Mouse (Mus musculus): Measurements from ENCODE around the gene Cdyl. TPM values are rescaled to one million over a fixed set of nuclear protein-coding genes. Genes with fewer than 3 reads are reported as not detected.
"Not testable (repeated sequence)": the region's sequence is repeated elsewhere in the genome, so short reads cannot be mapped to it uniquely, and the experiment has no call there.

Gene Cdyl
- polyA plus RNA-seq, 1 experiment from 2014 or later: 14.9 TPM

DNA sequence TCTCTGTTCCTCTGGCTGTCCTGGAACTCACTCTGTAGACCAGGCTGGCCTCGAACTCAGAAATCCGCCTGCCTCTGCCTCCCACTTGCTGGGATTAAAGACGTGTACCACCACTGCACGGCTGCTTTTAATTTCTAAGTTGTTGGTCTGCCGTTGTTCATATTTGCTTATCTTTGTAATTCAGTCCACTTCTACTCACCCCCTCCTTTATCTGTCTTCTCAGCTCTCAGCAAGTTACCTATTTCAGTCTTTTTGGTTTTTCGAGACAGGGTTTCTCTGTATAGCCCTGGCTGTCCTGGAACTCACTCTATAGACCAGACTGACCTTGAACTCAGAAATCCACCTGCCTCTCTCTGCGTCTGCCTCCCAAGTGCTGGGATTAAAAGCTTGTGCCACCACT is 176.9 kb downstream of the Cdyl start:
- whole genome bisulfite sequencing: 92% methylated on average over 7 of the region's 7 CpGs
- not testable (repeated sequence) for H3K9ac ChIP-seq (ENCODE audit: low read length); H3K36me3 ChIP-seq (ENCODE audit: control insufficient read depth, insufficient read depth, low read length); DNase-seq (ENCODE audit: low spot score); ATAC-seq (replicated peaks; ENCODE audit: low FRiP score, low TSS enrichment, low read depth); H3K4me2 ChIP-seq (ENCODE audit: low read length); H3K27ac ChIP-seq (ENCODE audit: low read depth); H3K9me3 ChIP-seq (ENCODE audit: control insufficient read depth, low read length); H3K4me3 ChIP-seq (ENCODE audit: low read depth, low read length); H3K27me3 ChIP-seq (replicated peaks; ENCODE audit: control insufficient read depth, insufficient read depth, low read length)
- H3K4me1 ChIP-seq (replicated peaks; ENCODE audit: control insufficient read depth, insufficient read depth, low read length): peaks cover 13% of the 10 kb centered on the region; the same call in 1 of the 2 replicates

DNA sequence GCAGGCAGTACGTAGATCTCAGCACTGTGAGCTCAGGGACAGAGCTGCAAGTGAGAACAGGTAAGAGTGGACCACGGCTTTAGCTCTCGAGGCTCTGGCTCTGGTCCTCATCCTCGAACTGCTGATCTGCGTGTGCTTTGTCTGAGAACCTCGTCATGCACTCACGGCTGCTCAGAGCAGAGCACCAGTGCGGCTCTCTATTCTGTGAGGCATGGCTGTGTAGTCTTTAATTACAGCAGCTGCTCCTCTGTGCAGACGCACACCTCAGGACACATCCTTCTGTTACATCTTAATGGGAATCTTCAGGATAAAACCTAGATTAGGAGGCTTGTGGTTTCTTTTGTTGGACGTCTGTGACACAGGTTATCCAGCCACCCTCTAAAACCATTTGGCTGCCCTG is 180.5 kb downstream of the Cdyl start:
- H3K9me3 ChIP-seq (ENCODE audit: control insufficient read depth, low read length): no peaks in the 10 kb centered on the region
- no peaks in the 10 kb centered on the region for H3K27me3 ChIP-seq (replicated peaks; ENCODE audit: control insufficient read depth, insufficient read depth, low read length)
- 85% methylated on average over 10 of the region's 10 CpGs for WGBS
- no peak overlapping the region for H3K4me3 ChIP-seq (ENCODE audit: low read depth, low read length)
- no peaks in the 10 kb centered on the region for H3K36me3 ChIP-seq (ENCODE audit: control insufficient read depth, insufficient read depth, low read length)
- H3K4me2 ChIP-seq (ENCODE audit: low read length): no peak overlapping the region
- H3K27ac ChIP-seq (ENCODE audit: low read depth): no peak overlapping the region
- H3K9ac ChIP-seq (ENCODE audit: low read length): no peak overlapping the region
- DNase-seq (ENCODE audit: low spot score) (no peak), ATAC-seq (replicated peaks; ENCODE audit: low FRiP score, low TSS enrichment, low read depth) (no peak)
- H3K4me1 ChIP-seq (replicated peaks; ENCODE audit: control insufficient read depth, insufficient read depth, low read length): no peaks in the 10 kb centered on the region; the same call in 1 of the 2 replicates

DNA sequence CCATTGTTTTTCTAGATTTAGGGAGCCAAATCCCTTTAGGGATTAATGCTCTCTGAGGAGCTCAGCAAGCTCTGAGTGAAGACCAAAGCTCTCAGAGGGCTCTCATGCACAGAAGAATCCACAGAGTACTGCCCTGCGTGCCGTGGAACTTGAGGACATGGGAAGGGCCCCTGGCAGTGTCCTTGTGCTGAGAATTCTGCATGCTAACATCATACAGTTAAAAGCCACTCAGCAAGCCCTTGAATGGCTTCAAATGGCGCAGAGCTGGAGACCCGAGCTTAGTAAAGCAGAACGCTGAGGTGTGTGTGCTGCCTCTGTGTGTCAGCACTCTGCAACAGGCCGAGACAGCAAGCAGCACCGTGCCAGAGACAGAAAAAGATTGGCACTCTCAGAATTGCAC is 183.8 kb downstream of the Cdyl start:
- no peaks in the 10 kb centered on the region for H3K4me1 ChIP-seq (replicated peaks; ENCODE audit: control insufficient read depth, insufficient read depth, low read length)
- DNase-seq (ENCODE audit: low spot score) (no peak), ATAC-seq (replicated peaks; ENCODE audit: low FRiP score, low TSS enrichment, low read depth) (no peak)
- no peak overlapping the region for H3K4me3 ChIP-seq (ENCODE audit: low read depth, low read length)
- H3K9ac ChIP-seq (ENCODE audit: low read length): no peak overlapping the region
- no peak overlapping the region for H3K27ac ChIP-seq (ENCODE audit: low read depth)
- no peaks in the 10 kb centered on the region for H3K27me3 ChIP-seq (replicated peaks; ENCODE audit: control insufficient read depth, insufficient read depth, low read length)
- no peaks in the 10 kb centered on the region for H3K36me3 ChIP-seq (ENCODE audit: control insufficient read depth, insufficient read depth, low read length)
- H3K9me3 ChIP-seq (ENCODE audit: control insufficient read depth, low read length): no peaks in the 10 kb centered on the region
- H3K4me2 ChIP-seq (ENCODE audit: low read length): no peak overlapping the region
- WGBS: 87% methylated on average over 7 of the region's 7 CpGs

DNA sequence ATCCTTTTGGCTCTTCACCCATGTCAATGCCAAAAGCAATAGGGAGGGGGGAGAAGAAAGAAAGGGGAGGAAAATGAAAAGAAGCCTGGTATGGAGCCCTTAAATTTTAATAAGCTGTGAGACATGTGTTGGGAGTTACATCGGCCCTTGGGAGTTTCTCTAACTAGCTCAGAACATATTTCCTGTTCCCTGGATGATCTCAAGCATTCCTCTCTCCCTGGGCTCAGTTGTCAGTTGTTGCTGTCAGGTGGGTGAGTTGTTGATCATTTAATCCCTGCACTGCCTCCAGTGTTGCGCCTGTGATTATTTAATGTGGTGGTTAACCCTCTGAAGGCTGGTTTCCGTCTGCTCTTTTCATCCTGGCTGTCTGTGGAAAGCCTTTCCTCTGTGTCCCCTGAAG is 185.7 kb downstream of the Cdyl start:
- H3K4me3 ChIP-seq (ENCODE audit: low read depth, low read length): no peak overlapping the region
- DNase-seq (ENCODE audit: low spot score): no peak
- WGBS: 41% methylated on average over 3 of the region's 3 CpGs

DNA sequence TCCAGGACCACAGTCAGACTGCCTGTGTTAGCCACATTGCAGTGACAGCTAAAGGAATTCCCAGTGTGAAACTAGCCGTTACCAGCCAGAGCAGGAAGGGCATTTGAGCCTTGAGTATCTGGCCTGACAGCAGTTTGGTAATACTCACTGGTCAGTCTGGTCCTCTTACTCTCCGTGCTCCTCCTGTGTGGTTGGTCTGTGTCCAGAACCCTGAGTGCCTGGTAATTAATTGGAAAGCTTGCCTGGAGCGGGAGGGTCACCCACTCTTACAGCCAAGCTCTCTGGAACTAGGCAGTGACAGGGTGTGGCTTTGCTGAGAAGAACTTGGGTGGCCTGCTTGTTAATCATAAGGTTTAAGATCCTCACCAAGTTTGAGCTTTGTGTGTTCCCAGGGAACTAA is 189.1 kb downstream of the Cdyl start:
- H3K4me3 ChIP-seq (ENCODE audit: low read depth, low read length): no peak overlapping the region
- H3K9ac ChIP-seq (ENCODE audit: low read length): no peak overlapping the region
- H3K4me1 ChIP-seq (replicated peaks; ENCODE audit: control insufficient read depth, insufficient read depth, low read length): no peaks in the 10 kb centered on the region
- 67% methylated on average over 3 of the region's 3 CpGs for WGBS
- no peaks in the 10 kb centered on the region for H3K27me3 ChIP-seq (replicated peaks; ENCODE audit: control insufficient read depth, insufficient read depth, low read length)
- no peaks in the 10 kb centered on the region for H3K9me3 ChIP-seq (ENCODE audit: control insufficient read depth, low read length)
- H3K36me3 ChIP-seq (ENCODE audit: control insufficient read depth, insufficient read depth, low read length): no peaks in the 10 kb centered on the region
- ATAC-seq (replicated peaks; ENCODE audit: low FRiP score, low TSS enrichment, low read depth) (no peak), DNase-seq (ENCODE audit: low spot score) (no peak)
- H3K27ac ChIP-seq (ENCODE audit: low read depth): no peak overlapping the region
- H3K4me2 ChIP-seq (ENCODE audit: low read length): no peak overlapping the region

More for the DNA sequence above, 185.7 kb downstream of the Cdyl start:
- Histone ChIP-seq H3K27me3 (replicated peaks; ENCODE audit: control insufficient read depth, insufficient read depth, low read length) (no peaks in the 10 kb centered on the region), H3K9me3 (ENCODE audit: control insufficient read depth, low read length) (no peaks in the 10 kb centered on the region), H3K9ac (ENCODE audit: low read length) (no peak overlapping the region), H3K4me1 (replicated peaks; ENCODE audit: control insufficient read depth, insufficient read depth, low read length) (no peaks in the 10 kb centered on the region), H3K27ac (ENCODE audit: low read depth) (no peak overlapping the region), H3K36me3 (ENCODE audit: control insufficient read depth, insufficient read depth, low read length) (no peaks in the 10 kb centered on the region), H3K4me2 (ENCODE audit: low read length) (no peak overlapping the region)
- no peak for ATAC-seq (replicated peaks; ENCODE audit: low FRiP score, low TSS enrichment, low read depth)

DNA sequence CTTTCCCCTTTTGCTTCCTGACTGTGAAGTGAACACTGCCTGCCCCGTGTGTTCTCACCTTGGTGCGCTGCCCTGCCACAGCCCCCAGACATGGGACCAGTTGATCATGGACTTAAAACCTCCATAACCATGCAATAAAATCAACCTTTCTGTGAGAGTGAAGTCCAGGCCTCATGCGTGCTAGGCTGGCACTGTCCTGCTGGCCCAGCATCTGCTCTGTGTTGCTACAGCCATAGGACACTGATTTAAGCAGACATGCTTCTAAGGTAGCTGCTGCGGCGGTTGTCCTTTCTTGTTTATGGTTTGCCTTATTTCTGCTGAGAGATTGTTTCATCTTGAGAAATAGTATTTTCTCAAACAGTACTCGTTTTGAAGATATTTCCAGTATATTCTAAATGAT is 191.9 kb downstream of the Cdyl start:
- 92% methylated on average over 6 of the region's 6 CpGs for WGBS
- H3K4me1 ChIP-seq (replicated peaks; ENCODE audit: control insufficient read depth, insufficient read depth, low read length): no peaks in the 10 kb centered on the region
- ATAC-seq (replicated peaks; ENCODE audit: low FRiP score, low TSS enrichment, low read depth) (no peak), DNase-seq (ENCODE audit: low spot score) (no peak)
- no peak overlapping the region for H3K4me2 ChIP-seq (ENCODE audit: low read length)
- H3K4me3 ChIP-seq (ENCODE audit: low read depth, low read length): no peak overlapping the region
- no peak overlapping the region for H3K27ac ChIP-seq (ENCODE audit: low read depth)
- no peak overlapping the region for H3K9ac ChIP-seq (ENCODE audit: low read length)
- peaks cover under 1% of the 10 kb centered on the region; the same call in 1 of the 2 replicates for H3K36me3 ChIP-seq (ENCODE audit: control insufficient read depth, insufficient read depth, low read length)
- H3K9me3 ChIP-seq (ENCODE audit: control insufficient read depth, low read length): no peaks in the 10 kb centered on the region
- H3K27me3 ChIP-seq (replicated peaks; ENCODE audit: control insufficient read depth, insufficient read depth, low read length): no peaks in the 10 kb centered on the region

DNA sequence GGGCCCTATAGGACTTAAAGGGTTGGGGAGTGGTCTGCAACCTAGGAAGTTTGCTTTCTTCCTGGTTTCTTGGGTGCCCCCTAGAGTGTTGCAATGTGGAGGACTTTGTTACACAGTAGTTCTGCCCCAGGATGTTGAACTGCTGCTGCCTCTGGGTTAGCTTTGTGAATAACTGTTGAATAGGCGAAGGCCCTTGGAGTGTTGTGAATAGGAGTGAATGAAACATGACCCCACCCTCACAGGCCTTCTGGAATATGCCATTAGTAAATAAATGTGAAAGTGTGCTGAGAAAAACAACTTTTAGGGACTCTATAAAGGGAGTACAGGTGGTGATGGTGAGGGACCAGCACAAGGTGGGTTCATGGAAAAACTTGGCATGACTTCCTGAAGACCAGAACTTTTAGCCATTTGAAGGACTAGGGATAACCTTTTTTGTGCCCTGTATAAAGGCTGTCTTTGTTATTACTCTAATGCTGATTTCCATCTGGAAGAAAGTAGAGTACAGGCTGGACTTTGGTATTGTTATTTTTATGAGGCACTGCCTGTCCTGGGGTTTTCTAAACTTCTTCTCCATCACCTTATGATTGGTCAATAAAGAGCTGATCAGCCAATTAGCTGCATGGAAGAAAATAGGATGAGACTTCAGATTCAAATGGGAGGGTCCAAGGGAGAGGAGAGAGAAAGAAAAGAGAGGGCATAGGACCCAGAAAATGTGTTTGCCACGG is 193.4 kb downstream of the Cdyl start:
- H3K4me1 ChIP-seq (replicated peaks; ENCODE audit: control insufficient read depth, insufficient read depth, low read length): no peaks in the 10 kb centered on the region
- no peaks in the 10 kb centered on the region for H3K9me3 ChIP-seq (ENCODE audit: control insufficient read depth, low read length)
- no peak overlapping the region for H3K4me2 ChIP-seq (ENCODE audit: low read length)
- DNase-seq (ENCODE audit: low spot score) (no peak), ATAC-seq (replicated peaks; ENCODE audit: low FRiP score, low TSS enrichment, low read depth) (no peak)
- no peak overlapping the region for H3K9ac ChIP-seq (ENCODE audit: low read length)
- 86% methylated on average over 2 of the region's 2 CpGs for WGBS
- no peak overlapping the region for H3K4me3 ChIP-seq (ENCODE audit: low read depth, low read length)
- H3K27me3 ChIP-seq (replicated peaks; ENCODE audit: control insufficient read depth, insufficient read depth, low read length): no peaks in the 10 kb centered on the region
- no peak overlapping the region for H3K27ac ChIP-seq (ENCODE audit: low read depth)
- H3K36me3 ChIP-seq (ENCODE audit: control insufficient read depth, insufficient read depth, low read length): peaks cover 5% of the 10 kb centered on the region; the same call in 1 of the 2 replicates

DNA sequence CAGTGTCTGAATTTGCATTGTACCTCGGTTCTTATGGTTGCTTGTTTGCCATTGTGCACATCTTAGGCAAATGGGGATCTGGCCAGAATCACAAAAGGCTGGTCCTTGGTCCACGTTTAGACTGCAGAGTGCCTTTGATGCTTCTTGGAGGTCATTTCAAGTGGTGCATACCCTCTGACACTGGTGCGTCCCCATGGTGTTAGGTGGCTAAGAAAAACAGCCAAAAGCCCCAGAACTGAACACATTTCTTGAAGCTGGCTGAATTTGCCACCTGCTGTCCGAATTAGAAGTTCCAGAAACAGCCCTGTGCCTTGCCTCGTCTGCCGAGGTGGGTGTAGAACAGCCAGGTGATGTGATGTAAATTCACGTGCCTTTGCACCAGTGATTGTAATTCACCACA is 197.9 kb downstream of the Cdyl start:
- Histone ChIP-seq H3K9me3 (ENCODE audit: control insufficient read depth, low read length) (no peaks in the 10 kb centered on the region), H3K36me3 (ENCODE audit: control insufficient read depth, insufficient read depth, low read length) (peaks cover 7% of the 10 kb centered on the region; the same call in 1 of the 2 replicates), H3K27ac (ENCODE audit: low read depth) (no peak overlapping the region), H3K9ac (ENCODE audit: low read length) (no peak overlapping the region), H3K27me3 (replicated peaks; ENCODE audit: control insufficient read depth, insufficient read depth, low read length) (no peaks in the 10 kb centered on the region), H3K4me1 (replicated peaks; ENCODE audit: control insufficient read depth, insufficient read depth, low read length) (no peaks in the 10 kb centered on the region), H3K4me2 (ENCODE audit: low read length) (no peak overlapping the region), H3K4me3 (ENCODE audit: low read depth, low read length) (no peak overlapping the region)
- no peak for ATAC-seq (replicated peaks; ENCODE audit: low FRiP score, low TSS enrichment, low read depth)
- 89% methylated on average over 7 of the region's 7 CpGs for WGBS
- no peak for DNase-seq (ENCODE audit: low spot score)

DNA sequence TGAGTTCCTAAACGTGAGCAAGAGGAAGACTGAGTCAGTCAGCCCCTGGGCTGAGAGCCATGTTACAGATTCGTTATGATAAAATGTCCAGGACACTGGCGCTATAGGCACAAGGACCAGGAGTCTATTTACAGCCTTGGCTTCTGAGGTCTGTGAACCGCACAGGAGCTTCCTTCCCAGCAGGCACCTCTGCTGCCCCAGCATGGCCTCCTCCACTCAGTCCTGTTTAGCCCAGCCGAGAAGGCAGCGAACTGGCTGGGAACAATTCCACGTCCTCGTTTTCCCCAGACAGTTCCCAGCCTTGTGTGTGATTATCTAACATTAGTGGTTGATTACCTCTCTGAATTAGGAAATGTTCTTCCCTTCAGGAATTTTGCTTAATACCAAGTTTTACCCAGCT is 201.3 kb downstream of the Cdyl start:
- no peak overlapping the region for H3K27ac ChIP-seq (ENCODE audit: low read depth)
- DNase-seq (ENCODE audit: low spot score) (no peak), ATAC-seq (replicated peaks; ENCODE audit: low FRiP score, low TSS enrichment, low read depth) (no peak)
- no peaks in the 10 kb centered on the region for H3K27me3 ChIP-seq (replicated peaks; ENCODE audit: control insufficient read depth, insufficient read depth, low read length)
- no peak overlapping the region for H3K4me3 ChIP-seq (ENCODE audit: low read depth, low read length)
- no peak overlapping the region for H3K9ac ChIP-seq (ENCODE audit: low read length)
- 77% methylated on average over 8 of the region's 8 CpGs for WGBS
- H3K4me1 ChIP-seq (replicated peaks; ENCODE audit: control insufficient read depth, insufficient read depth, low read length): no peaks in the 10 kb centered on the region
- H3K4me2 ChIP-seq (ENCODE audit: low read length): no peak overlapping the region
- H3K9me3 ChIP-seq (ENCODE audit: control insufficient read depth, low read length): no peaks in the 10 kb centered on the region
- peaks cover 26% of the 10 kb centered on the region; the same call in 1 of the 2 replicates for H3K36me3 ChIP-seq (ENCODE audit: control insufficient read depth, insufficient read depth, low read length)
